Mouse (Mus musculus): ENCODE data around the gene Zdhhc15. TPM values are rescaled to one million over a fixed set of nuclear protein-coding genes. Genes with fewer than 3 reads are reported as not detected.

Zdhhc15 gene
- polyA plus RNA-seq, 1 experiment from 2014 or later = 13.2 TPM

DNA sequence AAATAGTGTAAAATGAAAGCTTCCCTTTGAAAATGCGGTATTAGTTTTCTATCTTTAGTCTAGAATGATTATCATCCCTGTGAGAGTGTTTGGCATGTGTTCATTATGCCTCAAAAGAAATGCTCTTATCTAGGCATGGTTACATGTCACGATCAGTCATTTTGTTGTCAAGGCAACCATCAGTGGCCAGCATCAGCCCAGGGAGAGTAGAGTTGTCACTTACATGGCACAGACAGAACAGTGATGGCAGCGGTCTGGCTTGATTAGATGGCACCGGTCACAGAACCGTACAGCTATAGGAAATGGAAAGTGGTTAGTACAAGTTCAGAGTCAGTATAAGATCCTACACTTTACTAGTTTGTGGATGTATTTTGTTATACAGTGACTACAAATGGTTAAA, 96.9 kb downstream of the Zdhhc15 start:
- WGBS = 81% methylated on average over 5 of the region's 5 CpGs
- Histone ChIP-seq H3K27me3 (ENCODE audit: insufficient read depth, low read length) (no peaks in the 10 kb centered on the region), H3K27ac (ENCODE audit: low read depth) (no peak overlapping the region), H3K9ac (no peak overlapping the region), H3K36me3 (ENCODE audit: insufficient read depth) (no peaks in the 10 kb centered on the region), H3K9me3 (ENCODE audit: low read depth, low read length) (no peaks in the 10 kb centered on the region), H3K4me1 (ENCODE audit: insufficient read depth) (no peaks in the 10 kb centered on the region), H3K4me3 (ENCODE audit: low read depth, low read length) (no peak overlapping the region), H3K4me2 (no peak overlapping the region)
- TF ChIP-seq CTCF (IDR thresholded peaks at IDR 0.05; ENCODE audit: low read depth) = no peak
- no peak for ATAC-seq (ENCODE audit: insufficient read depth)
- DNase-seq = no peak

DNA sequence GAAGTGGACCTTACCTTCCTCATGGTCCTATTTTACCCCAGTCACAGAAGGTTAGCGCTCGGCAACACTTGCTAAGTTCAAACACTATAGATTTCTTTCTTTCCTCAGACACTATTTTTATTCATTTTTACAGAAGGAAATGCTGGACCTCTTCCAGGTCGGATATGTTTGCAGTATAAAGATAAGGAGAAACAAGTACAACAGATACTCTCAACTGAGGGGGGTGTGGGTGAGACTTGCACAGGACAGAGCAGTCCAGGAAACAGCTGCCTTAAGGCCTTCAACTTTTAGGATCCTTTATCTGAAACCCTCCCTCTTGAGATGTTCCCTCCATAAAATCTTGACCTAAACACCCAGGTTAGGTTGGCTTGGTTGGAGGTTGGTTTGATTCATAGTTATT, 103.4 kb downstream of the Zdhhc15 start:
- Histone ChIP-seq H3K36me3 (ENCODE audit: insufficient read depth) (no peaks in the 10 kb centered on the region), H3K27me3 (ENCODE audit: insufficient read depth, low read length) (no peaks in the 10 kb centered on the region), H3K9ac (no peak overlapping the region), H3K4me1 (ENCODE audit: insufficient read depth) (no peaks in the 10 kb centered on the region), H3K27ac (ENCODE audit: low read depth) (no peak overlapping the region), H3K4me3 (ENCODE audit: low read depth, low read length) (no peak overlapping the region), H3K4me2 (no peak overlapping the region), H3K9me3 (ENCODE audit: low read depth, low read length) (no peaks in the 10 kb centered on the region)
- ATAC-seq (ENCODE audit: insufficient read depth) (peak; percentile 69; the same call in 1 of the 2 replicates), DNase-seq (peak; percentile 63)
- TF ChIP-seq CTCF (IDR thresholded peaks at IDR 0.05; ENCODE audit: low read depth) = no peak
- 36% methylated on average over 3 of the region's 3 CpGs for WGBS

DNA sequence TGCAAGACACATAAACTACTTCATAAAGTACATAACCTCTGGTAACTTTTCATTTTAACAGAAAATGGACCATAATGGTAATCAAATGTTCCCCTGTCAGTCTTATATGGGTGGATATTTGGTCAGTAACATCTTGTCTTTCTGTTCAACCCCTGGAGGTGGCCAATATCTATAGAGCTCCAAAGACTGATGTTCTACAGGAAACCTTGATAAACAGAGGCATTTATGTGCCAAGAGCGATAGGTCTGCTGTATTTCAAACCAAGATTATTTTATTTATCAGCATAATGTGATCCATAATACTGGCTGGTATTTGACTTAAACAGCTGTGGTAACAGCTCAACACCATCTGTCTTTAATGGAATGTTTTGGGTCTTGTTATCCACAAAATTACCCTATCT, 125.6 kb downstream of the Zdhhc15 start:
- H3K9me3 ChIP-seq (ENCODE audit: low read depth, low read length) = no peaks in the 10 kb centered on the region
- H3K9ac ChIP-seq = no peak overlapping the region
- H3K4me3 ChIP-seq (ENCODE audit: low read depth, low read length) = no peak overlapping the region
- no peaks in the 10 kb centered on the region for H3K4me1 ChIP-seq (ENCODE audit: insufficient read depth)
- no peaks in the 10 kb centered on the region for H3K27me3 ChIP-seq (ENCODE audit: insufficient read depth, low read length)
- no peak for DNase-seq
- H3K27ac ChIP-seq (ENCODE audit: low read depth) = no peak overlapping the region
- 77% methylated on average over 1 of the region's 1 CpGs for WGBS
- H3K4me2 ChIP-seq = no peak overlapping the region
- ATAC-seq (ENCODE audit: insufficient read depth) = no peak
- H3K36me3 ChIP-seq (ENCODE audit: insufficient read depth) = no peaks in the 10 kb centered on the region
- no peak for TF ChIP-seq CTCF (IDR thresholded peaks at IDR 0.05; ENCODE audit: low read depth)

DNA sequence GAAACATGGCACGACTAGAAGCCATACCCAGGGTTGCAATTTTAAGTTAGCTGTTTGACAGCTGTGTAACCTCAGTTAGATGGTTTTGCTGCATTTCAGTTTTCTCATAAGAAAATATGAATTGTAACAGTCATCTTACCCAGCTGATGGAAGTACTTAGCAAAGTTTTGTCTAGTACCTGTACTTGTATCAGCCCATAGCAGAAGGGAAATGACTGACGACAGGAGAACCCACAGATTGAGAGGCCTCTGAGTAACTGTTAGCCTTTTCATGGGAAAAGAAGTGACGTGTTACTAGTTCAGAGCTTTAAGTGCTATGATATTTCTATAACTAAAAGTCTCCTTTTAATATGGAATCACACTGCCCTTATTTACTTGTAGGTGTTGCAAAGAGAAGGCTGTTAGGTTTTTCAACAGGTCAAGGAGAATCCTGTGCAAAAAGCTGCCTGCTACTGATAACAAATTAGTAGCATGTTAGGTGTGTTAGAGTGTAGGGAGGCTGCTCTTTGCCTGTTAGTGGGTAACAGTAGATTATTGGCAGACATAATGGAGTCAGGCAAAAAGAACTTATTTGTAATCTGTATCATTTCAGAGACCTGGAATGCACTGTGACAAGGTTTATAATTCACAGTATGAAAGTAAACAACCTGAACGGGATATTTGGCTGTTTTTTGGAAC, 126.8 kb downstream of the Zdhhc15 start:
- Histone ChIP-seq H3K9ac (no peak overlapping the region), H3K27me3 (ENCODE audit: insufficient read depth, low read length) (no peaks in the 10 kb centered on the region), H3K27ac (ENCODE audit: low read depth) (no peak overlapping the region), H3K4me2 (no peak overlapping the region), H3K4me1 (ENCODE audit: insufficient read depth) (no peaks in the 10 kb centered on the region), H3K9me3 (ENCODE audit: low read depth, low read length) (no peaks in the 10 kb centered on the region), H3K4me3 (ENCODE audit: low read depth, low read length) (no peak overlapping the region), H3K36me3 (ENCODE audit: insufficient read depth) (no peaks in the 10 kb centered on the region)
- DNase-seq (no peak), ATAC-seq (ENCODE audit: insufficient read depth) (no peak)
- TF ChIP-seq CTCF (IDR thresholded peaks at IDR 0.05; ENCODE audit: low read depth) = no peak
- 69% methylated on average over 4 of the region's 4 CpGs for WGBS

DNA sequence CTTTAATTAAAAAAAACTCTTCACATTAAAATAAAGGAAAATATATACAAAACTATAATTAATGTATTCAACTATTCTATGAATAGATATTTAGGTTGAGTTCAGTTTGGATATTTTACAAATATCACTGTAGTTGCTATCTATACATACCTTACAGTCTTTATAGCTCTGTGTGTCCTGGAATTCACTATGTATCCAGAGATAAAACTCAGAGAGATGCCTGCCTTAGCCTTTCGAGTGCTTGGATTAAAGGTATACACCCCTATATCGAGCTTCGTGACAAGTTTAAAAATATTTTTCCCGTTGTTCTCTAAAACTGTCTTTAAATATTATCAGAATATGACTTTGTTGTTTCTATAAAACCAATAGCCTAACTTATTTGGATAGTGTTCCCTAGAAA, 128.2 kb downstream of the Zdhhc15 start:
- 91% methylated on average over 4 of the region's 4 CpGs for WGBS
- no peak overlapping the region for H3K4me3 ChIP-seq (ENCODE audit: low read depth, low read length)
- H3K27ac ChIP-seq (ENCODE audit: low read depth) = no peak overlapping the region
- H3K36me3 ChIP-seq (ENCODE audit: insufficient read depth) = no peaks in the 10 kb centered on the region
- H3K27me3 ChIP-seq (ENCODE audit: insufficient read depth, low read length) = no peaks in the 10 kb centered on the region
- H3K4me1 ChIP-seq (ENCODE audit: insufficient read depth) = no peaks in the 10 kb centered on the region
- H3K4me2 ChIP-seq = no peak overlapping the region
- TF ChIP-seq CTCF (IDR thresholded peaks at IDR 0.05; ENCODE audit: low read depth) = no peak
- ATAC-seq (ENCODE audit: insufficient read depth) (no peak), DNase-seq (no peak)
- no peaks in the 10 kb centered on the region for H3K9me3 ChIP-seq (ENCODE audit: low read depth, low read length)
- no peak overlapping the region for H3K9ac ChIP-seq

DNA sequence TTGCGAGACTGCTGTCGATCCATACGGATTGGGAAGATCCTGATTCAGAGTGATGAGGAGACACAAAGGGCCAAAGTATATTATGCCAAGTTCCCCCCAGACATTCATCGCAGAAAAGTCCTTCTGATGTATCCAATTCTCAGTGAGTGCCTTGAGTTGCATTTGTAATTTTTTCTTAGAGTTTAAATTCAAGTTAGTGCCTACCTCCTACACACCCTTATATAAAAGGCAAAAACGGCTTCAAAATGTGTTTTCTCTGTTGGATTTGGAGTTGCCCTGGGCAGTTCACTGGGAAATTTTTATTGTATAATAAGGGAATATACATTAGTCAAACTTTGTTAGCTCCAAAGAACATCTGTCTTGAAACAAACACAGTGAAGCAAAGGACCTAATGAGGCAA, 169.1 kb downstream of the Zdhhc15 start:
- no peak for TF ChIP-seq CTCF (IDR thresholded peaks at IDR 0.05; ENCODE audit: low read depth)
- Histone ChIP-seq H3K27me3 (ENCODE audit: insufficient read depth, low read length) (no peaks in the 10 kb centered on the region), H3K36me3 (ENCODE audit: insufficient read depth) (no peaks in the 10 kb centered on the region), H3K27ac (ENCODE audit: low read depth) (no peak overlapping the region), H3K4me2 (no peak overlapping the region), H3K9ac (no peak overlapping the region), H3K9me3 (ENCODE audit: low read depth, low read length) (no peaks in the 10 kb centered on the region), H3K4me1 (ENCODE audit: insufficient read depth) (no peaks in the 10 kb centered on the region), H3K4me3 (ENCODE audit: low read depth, low read length) (no peak overlapping the region)
- no peak for DNase-seq
- ATAC-seq (ENCODE audit: insufficient read depth) = no peak
- WGBS = 94% methylated on average over 5 of the region's 5 CpGs

DNA sequence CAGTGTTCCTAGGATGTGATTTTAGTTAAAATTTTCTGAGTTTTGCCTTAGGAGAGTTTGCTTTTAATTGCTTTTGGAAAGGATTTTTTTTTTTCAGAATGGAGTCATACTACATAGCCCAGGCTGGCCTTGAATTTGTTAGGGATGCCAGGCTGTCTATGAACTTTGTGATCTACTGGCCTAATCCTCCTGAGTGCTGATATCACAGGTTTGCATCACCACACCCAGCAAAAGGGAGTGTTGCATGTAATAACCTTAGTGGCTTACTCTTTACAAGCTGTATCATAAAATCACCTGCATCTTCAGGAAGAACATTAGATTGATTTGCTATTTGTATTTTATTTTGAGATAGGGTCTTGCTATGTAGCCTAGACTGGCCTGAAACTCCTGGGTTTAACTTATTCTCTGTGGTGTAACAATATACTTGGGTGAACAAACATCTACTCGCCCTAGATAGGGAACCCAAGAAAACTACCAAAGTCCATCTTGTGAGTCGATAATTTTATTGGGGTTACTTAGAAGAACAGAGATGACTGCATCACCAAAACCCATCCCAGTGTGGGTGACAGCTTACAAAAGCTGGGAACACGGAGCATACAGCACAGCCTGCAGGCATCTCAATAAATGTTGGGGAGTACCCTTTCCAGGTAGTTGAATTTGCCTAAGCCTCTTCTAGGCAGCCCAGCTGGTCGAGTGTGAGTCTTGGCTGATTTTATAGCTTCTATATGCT, 181.1 kb downstream of the Zdhhc15 start:
- ATAC-seq (ENCODE audit: insufficient read depth) = no peak
- H3K27ac ChIP-seq (ENCODE audit: low read depth) = no peak overlapping the region
- 45% methylated on average over 4 of the region's 4 CpGs for WGBS

More for the DNA sequence above, 181.1 kb downstream of the Zdhhc15 start:
- Histone ChIP-seq H3K27me3 (ENCODE audit: insufficient read depth, low read length) (no peaks in the 10 kb centered on the region), H3K9ac (no peak overlapping the region), H3K9me3 (ENCODE audit: low read depth, low read length) (no peaks in the 10 kb centered on the region), H3K36me3 (ENCODE audit: insufficient read depth) (no peaks in the 10 kb centered on the region), H3K4me1 (ENCODE audit: insufficient read depth) (no peaks in the 10 kb centered on the region), H3K4me3 (ENCODE audit: low read depth, low read length) (no peak overlapping the region), H3K4me2 (no peak overlapping the region)
- TF ChIP-seq CTCF (IDR thresholded peaks at IDR 0.05; ENCODE audit: low read depth) = no peak
- DNase-seq = no peak

All from lung, embryonic 14.5 days (tissue).